Mouse (Mus musculus) CH12.LX (cell line): ENCODE measurements around the gene Cdhr5. TPM values are rescaled to one million over a fixed set of nuclear protein-coding genes. Genes with fewer than 3 reads are reported as not detected.
"Not testable (repeated sequence)": the region's sequence is repeated elsewhere in the genome, so short reads cannot be mapped to it uniquely, and the experiment has no call there.

Experiments used
- DNase-seq: peaks from one replicate; pipeline ENCODE4 v3.0.0-alpha.2; 2013; ENCODE audit errors: extremely low read depth
- H3K27ac ChIP-seq: 2 replicates; pipeline ENCODE4 v1.5.1; 2012; ENCODE audit warnings: low read depth, mild to moderate bottlenecking, control low read depth, moderate library complexity; ENCODE audit not compliant: insufficient read depth
- H3K27me3 ChIP-seq: replicated peaks from 2 replicates; pipeline ENCODE3; 2012; ENCODE audit warnings: inconsistent platforms
- H3K36me3 ChIP-seq, 2 experiments: replicated peaks in 1 of 2; 2 replicates each; pipeline versions ENCODE3 to v1.6.1; 2012; ENCODE audit warnings: inconsistent platforms in 1 of 2, low read length in 1 of 2, mild to moderate bottlenecking in 1 of 2, mixed read lengths in 1 of 2, moderate library complexity in 1 of 2; ENCODE audit not compliant: control insufficient read depth in 1 of 2, insufficient read depth in 1 of 2
- H3K4me1 ChIP-seq, 2 experiments: 2 replicates each; pipeline ENCODE4 v1.6.1; 2012; ENCODE audit warnings: inconsistent platforms in 1 of 2, moderate library complexity in 1 of 2; ENCODE audit not compliant: insufficient read depth in 2 of 2, control insufficient read depth in 1 of 2
- H3K4me2 ChIP-seq: 2 replicates; pipeline ENCODE4 v1.6.1; 2012; ENCODE audit warnings: low read depth, mild to moderate bottlenecking, control low read depth; ENCODE audit not compliant: poor library complexity, insufficient read depth, severe bottlenecking
- H3K4me3 ChIP-seq, 3 experiments: fragments of 150-350 bp in 1 of 3; sonication (generic) in 1 of 3; replicated peaks in 1 of 3; 2 replicates each; pipeline versions ENCODE3 to v1.5.1; 2011 to 2012; ENCODE audit warnings: low read depth in 2 of 3, low read length in 2 of 3, mild to moderate bottlenecking in 2 of 3, moderate library complexity in 2 of 3, control low read depth in 1 of 3, improper control_type of control experiment in 1 of 3, inconsistent platforms in 1 of 3, mixed read lengths in 1 of 3; ENCODE audit not compliant: poor library complexity in 1 of 3
- H3K79me2 ChIP-seq: replicated peaks from 2 replicates; pipeline ENCODE4 v1.6.1; 2012; ENCODE audit warnings: mild to moderate bottlenecking, moderate library complexity; ENCODE audit not compliant: control insufficient read depth, poor library complexity, insufficient read depth, severe bottlenecking; ENCODE audit errors: extremely low read depth
- H3K9ac ChIP-seq: 2 replicates; pipeline ENCODE4 v1.6.1; 2012; ENCODE audit warnings: low read depth, mild to moderate bottlenecking, control low read depth, moderate library complexity; ENCODE audit not compliant: insufficient read depth
- H3K9me3 ChIP-seq: replicated peaks from 2 replicates; pipeline ENCODE3; 2012; ENCODE audit warnings: low read length, inconsistent platforms, mixed read lengths
- BHLHE40 ChIP-seq: IDR thresholded peaks from 2 replicates; pipeline ENCODE4 v1.6.1; 2011; ENCODE audit warnings: mild to moderate bottlenecking, low read depth, low read length, improper control_type of control experiment
- CHD2 ChIP-seq: IDR thresholded peaks from 2 replicates; pipeline ENCODE4 v1.6.1; 2011; ENCODE audit warnings: low read length, improper control_type of control experiment
- CTCF ChIP-seq, 2 experiments: IDR thresholded peaks in 1 of 2; conservative IDR thresholded peaks in 1 of 2; 2 replicates each; pipeline ENCODE4 v1.5.1; 2011 to 2012; ENCODE audit warnings: low read depth in 2 of 2, low read length in 2 of 2, improper control_type of control experiment in 1 of 2, inconsistent platforms in 1 of 2, mild to moderate bottlenecking in 1 of 2, moderate library complexity in 1 of 2
- E2F4 ChIP-seq: IDR thresholded peaks from 2 replicates; pipeline ENCODE4 v1.6.1; 2011; ENCODE audit warnings: low read depth, low read length, improper control_type of control experiment; ENCODE audit not compliant: insufficient replicate concordance
- EP300 ChIP-seq: IDR thresholded peaks from 2 replicates; pipeline ENCODE4 v1.6.1; 2011; ENCODE audit warnings: low read length, improper control_type of control experiment
- ETS1 ChIP-seq: conservative IDR thresholded peaks from 2 replicates; pipeline ENCODE4 v1.6.1; 2012; ENCODE audit warnings: low read depth, mild to moderate bottlenecking, inconsistent platforms, low read length, improper control_type of control experiment, moderate library complexity
- GABPA ChIP-seq: IDR thresholded peaks from 2 replicates; pipeline ENCODE4 v1.6.1; 2012; ENCODE audit warnings: low read depth, low read length, improper control_type of control experiment, inconsistent platforms; ENCODE audit not compliant: insufficient replicate concordance
- HCFC1 ChIP-seq: IDR thresholded peaks from 2 replicates; pipeline ENCODE4 v1.6.1; 2012; ENCODE audit warnings: low read depth, mild to moderate bottlenecking, inconsistent platforms, low read length, improper control_type of control experiment
- IRF4 ChIP-seq: IDR thresholded peaks from 2 replicates; pipeline ENCODE4 v1.6.1; 2014; ENCODE audit warnings: low read depth, mild to moderate bottlenecking, inconsistent platforms, low read length, improper control_type of control experiment
- JUN ChIP-seq: IDR thresholded peaks from 2 replicates; pipeline ENCODE4 v1.6.1; 2011; ENCODE audit warnings: low read depth, mild to moderate bottlenecking, low read length, improper control_type of control experiment, moderate library complexity; ENCODE audit not compliant: insufficient read depth
- JUND ChIP-seq: conservative IDR thresholded peaks from 2 replicates; pipeline ENCODE4 v1.6.1; 2011; ENCODE audit warnings: low read depth, low read length, improper control_type of control experiment
- KAT2A ChIP-seq: IDR thresholded peaks from 2 replicates; pipeline ENCODE4 v1.6.1; 2012; ENCODE audit warnings: low read length, improper control_type of control experiment, inconsistent platforms; ENCODE audit not compliant: insufficient replicate concordance
- MAX ChIP-seq: IDR thresholded peaks from 2 replicates; pipeline ENCODE4 v1.6.1; 2011; ENCODE audit warnings: low read length, improper control_type of control experiment
- MAZ ChIP-seq: IDR thresholded peaks from 2 replicates; pipeline ENCODE4 v1.6.1; 2012; ENCODE audit warnings: low read depth, mild to moderate bottlenecking, inconsistent platforms, low read length, improper control_type of control experiment, moderate library complexity
- MEF2A ChIP-seq: IDR thresholded peaks from 2 replicates; pipeline ENCODE4 v1.6.1; 2014; ENCODE audit warnings: low read depth, mild to moderate bottlenecking, inconsistent platforms, low read length, improper control_type of control experiment, borderline replicate concordance
- MXI1 ChIP-seq: IDR thresholded peaks from 2 replicates; pipeline ENCODE4 v1.6.1; 2011; ENCODE audit warnings: mild to moderate bottlenecking, low read depth, low read length, improper control_type of control experiment
- MYC ChIP-seq: IDR thresholded peaks from 2 replicates; pipeline ENCODE4 v1.6.1; 2011; ENCODE audit warnings: low read depth, mild to moderate bottlenecking, improper control_type of control experiment, low read length
- PAX5 ChIP-seq: IDR thresholded peaks from 2 replicates; pipeline ENCODE4 v1.6.1; 2012; ENCODE audit warnings: low read length, inconsistent platforms, mixed read lengths
- POLR2AphosphoS2 ChIP-seq: IDR thresholded peaks from 2 replicates; pipeline ENCODE4 v1.6.1; 2011; ENCODE audit warnings: low read depth, low read length, improper control_type of control experiment
- SIN3A ChIP-seq: IDR thresholded peaks from 2 replicates; pipeline ENCODE4 v1.6.1; 2012; ENCODE audit warnings: low read length, improper control_type of control experiment, inconsistent platforms
- TCF12 ChIP-seq: IDR thresholded peaks from 2 replicates; pipeline ENCODE4 v1.6.1; 2014; ENCODE audit warnings: low read depth, mild to moderate bottlenecking, inconsistent platforms, low read length, improper control_type of control experiment
- USF1 ChIP-seq: IDR thresholded peaks from 2 replicates; pipeline ENCODE4 v1.6.1; 2014; ENCODE audit warnings: low read depth, mild to moderate bottlenecking, inconsistent platforms, low read length, improper control_type of control experiment
- ZMIZ1 ChIP-seq: IDR thresholded peaks from 2 replicates; pipeline ENCODE4 v1.6.1; 2012; ENCODE audit warnings: low read depth, mild to moderate bottlenecking, inconsistent platforms, low read length, improper control_type of control experiment
- ZNF384 ChIP-seq: IDR thresholded peaks from 2 replicates; pipeline ENCODE4 v1.6.1; 2012; ENCODE audit warnings: low read depth, low read length, improper control_type of control experiment, inconsistent platforms
- dilution Hi-C: fragments of 300-500 bp; cut with MboI; formaldehyde crosslinking; loops from 2 replicates; pipeline ENCODE4 v1.14.3; 2020; ENCODE audit warnings: low sequenced_read_pairs; ENCODE audit not compliant: extremely low pct_unique_long_range_greater_than_20kb, extremely low pct_ligation_motif_present
- in situ Hi-C: fragments of 300-500 bp; cut with MboI; formaldehyde crosslinking; loops from 3 replicates; pipeline ENCODE4 v1.14.3; 2019; ENCODE audit warnings: low sequenced_read_pairs, low pct_ligation_motif_present, low pct_unique_long_range_greater_than_20kb, mixed read lengths
- polyA plus RNA-seq: library from polyadenylated mRNA; unstranded; fragments of >175 nt; gene quantifications from 2 replicates; pipeline ENCODE4 v1.2.1, GENCODE M21; 2012; ENCODE audit warnings: low read depth; ENCODE audit not compliant: insufficient read length
- total RNA-seq, 2 experiments: library from RNA; depleted of rRNA; stranded (reverse); fragments of 300-350 nt in 1 of 2; fragments of >200 nt in 1 of 2; gene quantifications; 2 replicates each; pipeline ENCODE4 v1.2.3; 2012 to 2014

The Cdhr5 gene
- total and polyA plus RNA-seq, 3 experiments = 0.35 to 3.9 (median 1.9) TPM

DNA sequence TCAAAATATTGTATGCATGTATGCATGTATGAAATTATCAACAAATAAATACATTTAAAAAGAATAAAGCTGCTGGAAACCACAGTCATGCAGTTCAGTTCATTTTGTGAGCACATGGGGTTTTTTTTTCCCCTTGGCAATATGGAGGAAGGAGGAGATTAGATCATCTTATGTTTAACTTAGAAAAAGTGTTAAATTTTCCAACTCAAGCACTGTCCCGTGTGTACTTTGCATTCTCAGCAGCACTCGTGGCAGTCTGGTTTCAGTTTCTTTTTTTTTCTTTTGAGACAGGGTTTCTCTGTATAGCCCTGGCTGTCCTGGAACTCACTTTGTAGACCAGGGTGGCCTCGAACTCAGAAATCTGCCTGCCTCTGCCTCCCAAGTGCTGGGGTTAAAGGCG is 26.1 kb downstream of the Cdhr5 start:
- DNase-seq = peak; percentile 41
- dilution Hi-C loops, H3K9ac ChIP-seq, H3K4me2 ChIP-seq, H3K27me3 ChIP-seq, H3K9me3 ChIP-seq, H3K4me3 ChIP-seq, in situ Hi-C loops, H3K79me2 ChIP-seq: not testable (repeated sequence)
- Histone ChIP-seq H3K4me1 (peaks cover 2 to 23% of the 10 kb centered on the region in 2 experiments; a peak in 3 of 4 replicates), H3K36me3 (peaks cover 70 to 92% of the 10 kb centered on the region in 2 experiments), H3K27ac (peak overlapping the region; percentile 34; the same call in 1 of the 2 replicates)
- TF ChIP-seq MEF2A (peak; percentile 71; the same call in 1 of the 2 replicates), BHLHE40 (peak; percentile 72), ZNF384 (peak; percentile 55; the same call in 1 of the 2 replicates), JUND (0 out of 2 replicates have a peak, but pooled peaks have one; percentile 11), ETS1 (peak; percentile 70), IRF4 (peak; percentile 18; the same call in 1 of the 2 replicates), MYC (0 out of 2 replicates have a peak, but pooled peaks have one; percentile 42), EP300 (peak; percentile 39; the same call in 1 of the 2 replicates), SIN3A (0 out of 2 replicates have a peak, but pooled peaks have one; percentile 32), JUN (peak; percentile 64; the same call in 1 of the 2 replicates)

DNA sequence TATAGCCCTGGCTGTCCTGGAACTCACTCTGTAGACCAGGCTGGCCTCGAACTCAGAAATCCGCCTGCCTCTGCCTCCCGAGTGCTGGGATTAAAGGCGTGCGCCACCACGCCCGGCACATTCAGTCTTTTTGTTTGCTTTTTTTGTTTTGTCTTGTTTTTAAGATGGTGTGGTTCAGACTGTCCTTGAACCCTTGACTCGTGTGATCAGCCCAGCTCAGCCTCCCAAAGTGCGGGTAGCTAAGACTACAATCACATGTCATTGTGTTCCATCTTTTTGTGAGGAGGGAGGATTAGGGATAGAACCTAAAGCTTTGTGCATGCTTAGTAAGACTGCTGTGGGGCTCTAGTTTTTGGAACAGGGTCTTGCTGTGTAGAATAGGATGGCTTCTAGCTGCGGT is 45.0 kb downstream of the Cdhr5 start:
- peaks cover 43 to 60% of the 10 kb centered on the region in 2 experiments for H3K36me3 ChIP-seq
- dilution Hi-C loops = no loop called here

More for the DNA sequence above, 45.0 kb downstream of the Cdhr5 start:
- peaks cover 51% of the 10 kb centered on the region for H3K79me2 ChIP-seq
- no peak overlapping the region for H3K4me3 ChIP-seq
- H3K4me1 ChIP-seq = peaks cover 4 to 30% of the 10 kb centered on the region in 2 experiments; a peak in 3 of 4 replicates
- no peak overlapping the region for H3K4me2 ChIP-seq
- in situ Hi-C loops = no loop called here
- DNase-seq = no peak
- TF ChIP-seq MEF2A (no peak), PAX5 (no peak), IRF4 (no peak), ZMIZ1 (no peak), GABPA (no peak), TCF12 (no peak), E2F4 (no peak), MXI1 (no peak), MAZ (no peak), USF1 (no peak), EP300 (no peak), CTCF (conservative IDR thresholded peaks at IDR 0.05 in 1 of 2, IDR thresholded peaks at IDR 0.05 in 1 of 2; ENCODE audit: low read depth in 2 of 2, low read length in 2 of 2) (no peak), CHD2 (no peak), MAX (no peak), JUN (no peak), KAT2A (no peak), HCFC1 (no peak), SIN3A (no peak), POLR2AphosphoS2 (no peak), MYC (no peak)
- TF ChIP-seq, all 38 proteins: peak for 0
- peaks cover 5% of the 10 kb centered on the region for H3K27me3 ChIP-seq
- no peak overlapping the region for H3K27ac ChIP-seq
- no peak overlapping the region for H3K9ac ChIP-seq
- H3K9me3 ChIP-seq = peaks cover 6% of the 10 kb centered on the region
